Mouse (Mus musculus) neural tube, embryonic 14.5 days (tissue): ENCODE measurements around the gene Gvin1. TPM values are rescaled to one million over a fixed set of nuclear protein-coding genes. Genes with fewer than 3 reads are reported as not detected.
"Not testable (repeated sequence)": the region's sequence is repeated elsewhere in the genome, so short reads cannot be mapped to it uniquely, and the experiment has no call there.

Experiments
- ATAC-seq: fragments of 200-750 bp; cut with Nextera tagmentation; 2 replicates; pipeline ENCODE4 v1.8.0; 2017; ENCODE audit warnings: low read depth, mild to moderate bottlenecking, moderate TSS enrichment, moderate library complexity
- H3K27ac ChIP-seq: fragments of 300-500 bp; sonication (generic); 2 replicates; pipeline ENCODE4 v1.5.1; 2014; ENCODE audit warnings: low read depth, mild to moderate bottlenecking, control low read depth, low read length, moderate library complexity, mixed read lengths
- H3K27me3 ChIP-seq: fragments of 300-500 bp; sonication (generic); 2 replicates; pipeline ENCODE4 v1.6.1; 2014; ENCODE audit warnings: low read length; ENCODE audit not compliant: control insufficient read depth, insufficient read depth
- H3K36me3 ChIP-seq: fragments of 300-500 bp; sonication (generic); 2 replicates; pipeline ENCODE4 v1.6.1; 2014; ENCODE audit warnings: low read length, mixed read lengths; ENCODE audit not compliant: control insufficient read depth, insufficient read depth
- H3K4me1 ChIP-seq: fragments of 300-500 bp; sonication (generic); 2 replicates; pipeline ENCODE4 v1.6.1; 2014; ENCODE audit warnings: low read length; ENCODE audit not compliant: control insufficient read depth, insufficient read depth
- H3K4me2 ChIP-seq: fragments of 300-500 bp; sonication (generic); 2 replicates; pipeline ENCODE4 v1.6.1; 2014; ENCODE audit warnings: mild to moderate bottlenecking, low read depth, low read length, control low read depth
- H3K4me3 ChIP-seq: fragments of 300-500 bp; sonication (generic); 2 replicates; pipeline ENCODE4 v1.5.1; 2014; ENCODE audit warnings: low read depth, low read length, control low read depth, mixed read lengths
- H3K9ac ChIP-seq: fragments of 300-500 bp; sonication (generic); replicated peaks from 2 replicates; pipeline ENCODE4 v1.6.1; 2014; ENCODE audit warnings: low read depth, mild to moderate bottlenecking, control low read depth, low read length, mixed read lengths
- H3K9me3 ChIP-seq: fragments of 300-500 bp; sonication (generic); 2 replicates; pipeline ENCODE4 v1.6.1; 2016; ENCODE audit warnings: low read length; ENCODE audit not compliant: control insufficient read depth
- WGBS: fragments of 180-500 bp; shearing (Covaris S2); extraction: QIAGEN DNeasy Blood & Tissue Kit; methylation state at CpG from one replicate; pipeline ENCODE4 v1.1.7; 2014; 5-methylcytosine and 5-hydroxymethylcytosine counted together
- polyA plus RNA-seq: library from polyadenylated mRNA; unstranded; fragments of >200 nt; fragmentation: Nextera tagmentation; extraction: Ambion mirVana; gene quantifications from 2 replicates; pipeline ENCODE4 v1.2.1, GENCODE M21; 2014

Gene Gvin1
- polyA plus RNA-seq, 1 experiment from 2014 or later: 0.07 TPM

- not testable (repeated sequence) for ATAC-seq, H3K36me3 ChIP-seq
Observed at GRCm38 (mm10) chr7:106215910-106216309, 784 bp upstream of the Gvin1 start.

GRCm38 (mm10) chr7:106213770-106214169, 1.4 kb downstream of the Gvin1 start:
- not testable (repeated sequence) for H3K4me2 ChIP-seq, H3K27ac ChIP-seq, H3K4me1 ChIP-seq, H3K9ac ChIP-seq, H3K36me3 ChIP-seq, H3K27me3 ChIP-seq, H3K4me3 ChIP-seq, H3K9me3 ChIP-seq
- no CpG with 5 or more reads among the region's 4 CpGs for WGBS
- peak; percentile 63 for ATAC-seq

More at GRCm38 (mm10) chr7:106215910-106216309, 784 bp upstream of the Gvin1 start:
- not testable (repeated sequence) for H3K27me3 ChIP-seq, H3K4me3 ChIP-seq, H3K27ac ChIP-seq, H3K9ac ChIP-seq, H3K4me2 ChIP-seq, H3K9me3 ChIP-seq, H3K4me1 ChIP-seq

- H3K4me2 ChIP-seq, H3K27me3 ChIP-seq, H3K4me3 ChIP-seq, H3K36me3 ChIP-seq, H3K4me1 ChIP-seq, H3K9me3 ChIP-seq, H3K9ac ChIP-seq, ATAC-seq, H3K27ac ChIP-seq: not testable (repeated sequence)
- WGBS: 95% methylated on average over 2 of the region's 3 CpGs
Observed at GRCm38 (mm10) chr7:106206630-106207029, 8.5 kb downstream of the Gvin1 start.

GRCm38 (mm10) chr7:106177065-106177464, 38.1 kb downstream of the Gvin1 start:
- not testable (repeated sequence) for H3K4me2 ChIP-seq, H3K4me3 ChIP-seq

GRCm38 (mm10) chr7:106145013-106145754, 69.9 kb downstream of the Gvin1 start:
- H3K9me3 ChIP-seq, H3K36me3 ChIP-seq, H3K9ac ChIP-seq, H3K4me3 ChIP-seq, H3K4me1 ChIP-seq, H3K4me2 ChIP-seq, H3K27ac ChIP-seq, H3K27me3 ChIP-seq: not testable (repeated sequence)
- ATAC-seq: peak; percentile 75; the same call in 1 of the 2 replicates
- WGBS: no CpG with 5 or more reads among the region's 2 CpGs

More at GRCm38 (mm10) chr7:106177065-106177464, 38.1 kb downstream of the Gvin1 start:
- ATAC-seq, H3K9ac ChIP-seq, H3K27ac ChIP-seq, H3K27me3 ChIP-seq, H3K4me1 ChIP-seq, H3K36me3 ChIP-seq, H3K9me3 ChIP-seq: not testable (repeated sequence)

GRCm38 (mm10) chr7:106141128-106141895, 73.8 kb downstream of the Gvin1 start:
- not testable (repeated sequence) for H3K4me1 ChIP-seq, H3K9ac ChIP-seq, H3K4me2 ChIP-seq, ATAC-seq, H3K4me3 ChIP-seq, H3K27ac ChIP-seq, H3K27me3 ChIP-seq, H3K9me3 ChIP-seq, H3K36me3 ChIP-seq
- no CpG with 5 or more reads among the region's 1 CpGs for WGBS

- H3K4me2 ChIP-seq, H3K9me3 ChIP-seq, H3K4me3 ChIP-seq, ATAC-seq, H3K4me1 ChIP-seq, H3K9ac ChIP-seq, H3K36me3 ChIP-seq, H3K27ac ChIP-seq, H3K27me3 ChIP-seq: not testable (repeated sequence)
- no CpG with 5 or more reads among the region's 2 CpGs for WGBS
Observed at GRCm38 (mm10) chr7:106117090-106117948, 97.8 kb downstream of the Gvin1 start.
